Mouse (Mus musculus) liver, embryonic 14.5 days (tissue): ENCODE results near the gene Ergic1.

Experiments used
- CTCF ChIP-seq: IDR thresholded peaks from 2 replicates; pipeline ENCODE4 v1.5.1; 2016; ENCODE audit warnings: antibody characterized with exemption, low read depth, control low read depth
- EP300 ChIP-seq: IDR thresholded peaks from 2 replicates; pipeline ENCODE4 v1.6.1; 2016; ENCODE audit warnings: antibody characterized with exemption, low read depth

- TF ChIP-seq EP300 (no peak), CTCF (no peak)
These were observed 11.0 kb downstream of the Ergic1 start for GRCm38 (mm10) chr17:26572265-26572664.
